Mouse (Mus musculus) spleen, adult 18-20 months (tissue): ENCODE data around the gene Dapk2.

Source experiments
- DNase-seq, 2 experiments: peaks; one replicate each; pipeline ENCODE4 v3.0.0; 2022; ENCODE audit warnings: mixed read lengths in 2 of 2

Gene Dapk2

DNA sequence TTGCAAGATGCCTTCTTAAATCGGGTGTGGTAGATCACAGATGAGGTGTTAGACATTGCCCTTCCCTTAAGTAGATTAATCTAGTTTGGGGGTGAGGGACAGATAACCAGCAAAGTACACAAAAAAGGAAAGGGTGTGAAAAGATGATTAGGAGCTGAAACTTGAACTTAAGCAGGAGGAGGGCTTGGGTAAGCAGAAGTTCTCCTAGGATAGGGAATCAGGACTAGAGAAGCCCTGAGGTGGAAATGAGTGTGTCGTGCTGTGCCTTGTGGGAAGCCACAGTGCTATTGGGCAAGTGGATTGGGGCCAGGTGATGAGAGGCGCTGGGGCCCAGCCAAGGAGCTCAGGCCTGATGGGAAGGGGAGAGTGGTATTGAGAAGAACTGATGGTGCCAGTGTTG, 36.0 kb downstream of the Dapk2 start:
- DNase-seq, result no peak

DNA sequence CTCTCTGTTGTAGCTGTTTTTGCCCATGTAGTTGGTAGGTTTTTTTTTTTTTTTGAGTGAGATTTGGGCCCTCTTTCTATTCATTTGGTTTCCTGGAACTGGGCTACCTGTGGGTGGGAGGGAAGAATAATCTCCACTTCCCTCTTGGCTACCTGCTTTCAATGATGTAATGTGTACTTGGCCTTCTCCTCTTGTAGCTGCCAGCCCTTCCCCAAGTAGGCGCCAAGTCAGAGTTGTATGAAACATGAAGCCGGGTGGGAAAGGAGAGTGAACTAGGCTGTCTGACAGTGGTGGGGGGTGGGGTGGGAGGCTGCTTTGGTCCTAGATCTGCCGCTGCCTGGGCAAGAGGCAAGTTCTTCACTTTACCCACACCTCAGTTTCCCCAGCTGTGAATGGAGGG, 38.5 kb downstream of the Dapk2 start:
- DNase-seq, result no peak

- no peak for DNase-seq
Measured at GRCm38 (mm10) chr9:66198533-66198932, 40.5 kb downstream of the Dapk2 start.

DNA sequence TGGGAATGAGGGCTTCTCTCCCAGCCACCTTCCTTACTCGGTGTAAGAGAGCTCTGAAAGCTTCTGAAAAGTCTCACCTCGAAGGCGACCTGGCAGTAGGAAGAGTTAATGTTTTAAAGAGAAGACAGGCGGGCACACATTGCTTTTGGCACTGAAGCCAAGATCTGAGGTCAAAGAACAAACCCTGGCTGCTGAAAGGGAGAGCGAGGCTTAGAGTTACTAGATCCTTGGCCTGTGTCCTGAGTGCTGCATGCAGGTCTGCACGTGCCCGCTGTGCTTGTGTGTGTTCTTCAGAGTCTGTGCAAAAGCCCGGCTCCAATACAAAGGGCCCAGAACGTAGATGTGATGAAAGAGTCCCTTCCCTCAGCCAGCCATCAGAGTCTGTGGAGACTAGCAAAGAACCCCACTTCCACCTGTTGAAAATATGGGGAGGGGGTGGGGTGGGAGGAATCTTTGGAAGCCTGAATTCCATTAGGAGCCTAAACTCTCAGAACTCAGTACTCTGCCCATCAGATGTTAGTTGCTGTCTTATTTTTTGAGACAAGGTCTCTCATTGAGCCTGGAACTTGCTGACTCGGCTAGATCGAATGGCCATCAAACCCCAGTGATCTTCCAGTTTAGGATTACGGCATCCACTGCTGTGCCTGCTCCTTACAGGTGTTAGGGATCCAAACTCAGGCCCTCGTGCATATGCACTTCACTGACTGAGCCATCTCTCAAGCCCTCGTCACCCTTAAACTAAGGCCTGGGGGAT, 41.8 kb downstream of the Dapk2 start:
- no peak for DNase-seq

DNA sequence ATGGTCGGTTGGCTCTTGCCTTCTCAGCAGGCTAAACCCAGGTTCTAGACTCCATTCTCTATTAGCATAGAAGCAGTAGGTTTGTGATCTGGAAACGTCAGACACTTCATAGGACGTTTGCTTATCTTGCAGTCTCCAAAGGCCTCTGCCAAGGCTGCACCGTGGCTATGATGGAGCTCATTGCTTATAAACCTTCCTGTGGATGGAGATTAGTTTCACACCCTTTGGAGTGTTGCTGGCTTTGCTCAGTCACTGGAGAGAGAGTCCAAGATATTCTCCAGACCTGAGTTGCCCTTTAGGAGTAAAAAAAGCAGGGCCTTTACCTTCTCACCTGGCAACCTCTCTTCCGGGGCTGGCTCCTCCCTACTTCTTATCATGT, 42.4 kb downstream of the Dapk2 start:
- DNase-seq, result no peak

DNA sequence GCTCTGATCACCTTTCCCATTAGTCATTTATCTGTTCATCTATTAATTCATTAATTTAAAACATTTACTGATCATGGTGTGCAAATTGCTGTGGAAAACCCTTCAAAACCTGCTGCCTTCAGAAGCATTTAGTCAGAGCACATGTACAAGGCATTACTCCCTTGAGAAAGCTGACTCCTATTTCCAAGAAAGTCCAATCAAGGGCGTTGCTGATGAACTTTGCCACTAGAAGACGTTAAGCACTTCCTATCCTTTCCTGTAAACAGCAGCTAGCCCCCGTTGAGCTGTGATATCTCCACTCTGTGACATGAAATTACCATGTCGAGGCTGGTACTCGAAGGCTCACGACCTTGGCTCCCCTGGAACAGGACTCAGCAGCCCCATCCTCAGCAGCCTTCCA, 43.6 kb downstream of the Dapk2 start:
- DNase-seq, result no peak

DNA sequence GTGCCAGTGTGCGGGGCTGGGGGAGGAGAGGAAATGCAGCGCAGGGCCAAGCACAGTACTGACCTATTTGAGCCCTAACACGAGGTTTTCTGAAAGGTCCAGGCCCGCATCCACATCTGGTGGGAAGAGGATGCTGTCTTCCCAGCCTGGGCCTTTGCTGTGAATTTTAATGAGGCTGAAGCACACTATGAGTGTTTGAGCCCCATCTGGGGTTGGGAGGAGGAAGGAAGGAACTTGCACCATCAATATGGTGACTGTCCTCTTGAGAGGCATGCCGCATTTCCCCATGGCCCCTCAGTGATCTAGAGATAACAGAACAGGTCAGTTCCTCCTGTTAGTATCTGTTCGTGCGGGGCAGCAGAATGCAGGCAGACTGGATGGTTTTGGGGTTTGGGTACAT, 44.4 kb downstream of the Dapk2 start:
- DNase-seq, result no peak

DNA sequence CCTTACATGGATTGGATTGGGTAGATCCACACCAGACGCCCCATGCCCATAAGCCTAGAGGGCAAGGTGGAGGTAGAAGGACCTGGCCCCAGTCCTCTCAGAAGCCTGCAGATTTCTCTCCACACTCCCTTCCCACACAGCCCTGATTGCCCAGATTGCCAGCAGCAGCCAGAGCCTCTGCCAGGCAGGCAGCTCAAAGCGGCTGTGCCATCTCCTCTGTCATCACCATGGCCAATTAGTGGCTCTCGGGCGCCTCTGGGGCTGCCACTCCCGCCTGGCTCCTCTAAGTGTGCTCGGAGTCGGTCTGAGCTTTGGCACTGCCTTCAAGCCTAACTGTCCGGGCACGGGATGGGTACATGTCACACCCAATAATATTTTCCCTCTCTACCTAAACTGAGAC, 47.7 kb downstream of the Dapk2 start:
- DNase-seq, result no peak

DNA sequence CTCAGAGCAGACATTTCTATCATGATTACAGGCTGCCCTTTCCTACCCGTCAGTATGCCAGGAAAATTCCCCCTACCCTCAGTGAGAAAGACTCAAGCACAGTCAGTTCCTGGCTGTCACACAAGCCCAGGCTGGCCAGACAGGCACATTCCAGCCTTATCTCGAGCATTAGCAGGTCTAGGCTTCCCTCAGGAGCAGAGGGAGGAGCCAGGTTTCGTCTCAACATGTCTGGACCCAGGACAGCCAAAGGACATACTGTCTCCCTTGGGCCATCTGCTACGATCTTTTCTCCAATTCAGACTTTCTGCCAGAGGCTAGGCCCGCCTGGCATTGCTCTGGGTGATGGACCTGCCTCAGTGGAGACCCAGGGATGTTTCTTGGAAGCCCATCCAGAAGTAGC, 48.8 kb downstream of the Dapk2 start:
- no peak for DNase-seq

GRCm38 (mm10) chr9:66211420-66211819, 53.4 kb downstream of the Dapk2 start:
- DNase-seq, result no peak

DNA sequence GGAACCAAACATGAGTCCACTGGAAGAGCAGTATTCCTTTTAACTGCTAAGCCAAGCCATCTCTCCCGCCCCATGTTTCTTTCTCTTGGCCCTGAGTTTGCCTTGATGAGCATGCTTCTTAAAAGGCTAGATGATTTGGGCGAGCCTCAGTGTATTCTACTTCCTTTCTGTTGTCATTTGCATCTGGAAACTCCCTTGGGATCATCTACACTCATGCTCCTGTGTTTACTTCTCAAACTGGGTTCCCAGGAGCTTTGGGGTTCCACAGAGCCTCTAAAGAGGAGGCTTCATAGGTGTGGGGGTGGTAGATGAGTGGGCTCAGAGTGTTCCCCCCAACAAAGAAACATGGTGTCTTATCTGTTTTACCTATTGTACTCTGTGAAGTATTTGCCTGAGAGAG, 54.1 kb downstream of the Dapk2 start:
- peak in 1 of 2 experiments; percentile 13 for DNase-seq

DNA sequence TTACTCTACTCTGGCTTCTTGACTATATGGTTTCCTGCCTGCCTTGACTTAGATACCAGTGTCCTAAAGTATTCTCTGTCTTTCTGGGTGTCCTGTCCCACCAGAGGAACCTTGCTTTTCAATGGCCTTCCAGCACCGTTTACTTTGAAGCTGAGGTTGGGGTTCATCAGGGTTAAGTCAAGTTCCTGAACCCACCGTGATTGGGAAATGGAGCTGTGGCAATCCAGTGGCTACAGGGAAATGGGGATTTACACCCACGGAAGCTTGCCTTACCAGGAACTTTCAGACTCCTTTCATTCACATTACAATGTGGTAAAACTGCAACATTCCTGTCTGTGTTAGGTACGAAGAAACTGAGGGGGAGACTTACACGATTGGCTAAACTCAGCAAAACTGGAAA, 54.8 kb downstream of the Dapk2 start:
- no peak for DNase-seq

GRCm38 (mm10) chr9:66213386-66214032, 55.5 kb downstream of the Dapk2 start:
- DNase-seq, result peak in 1 of 2 experiments; percentile 19

DNA sequence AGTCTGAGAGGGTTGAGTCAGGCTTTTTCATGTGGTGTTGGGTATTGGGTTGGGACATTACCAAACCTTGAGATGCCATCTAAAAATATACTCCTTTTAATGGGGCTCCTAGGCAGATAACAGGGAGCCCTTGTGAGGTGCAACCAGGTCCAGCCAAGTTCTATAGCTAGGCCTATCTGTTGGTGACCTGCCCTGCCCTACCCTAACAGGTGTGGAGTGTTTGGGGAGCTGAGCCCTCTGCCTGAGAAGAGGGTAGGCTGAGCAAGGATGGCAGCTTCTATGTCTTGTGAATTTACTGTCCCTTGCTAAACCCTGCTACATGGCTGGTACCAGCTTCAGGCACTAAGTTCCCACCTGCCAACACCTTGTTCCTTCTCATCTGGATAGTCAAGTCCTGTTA, 57.5 kb downstream of the Dapk2 start:
- DNase-seq, result no peak

DNA sequence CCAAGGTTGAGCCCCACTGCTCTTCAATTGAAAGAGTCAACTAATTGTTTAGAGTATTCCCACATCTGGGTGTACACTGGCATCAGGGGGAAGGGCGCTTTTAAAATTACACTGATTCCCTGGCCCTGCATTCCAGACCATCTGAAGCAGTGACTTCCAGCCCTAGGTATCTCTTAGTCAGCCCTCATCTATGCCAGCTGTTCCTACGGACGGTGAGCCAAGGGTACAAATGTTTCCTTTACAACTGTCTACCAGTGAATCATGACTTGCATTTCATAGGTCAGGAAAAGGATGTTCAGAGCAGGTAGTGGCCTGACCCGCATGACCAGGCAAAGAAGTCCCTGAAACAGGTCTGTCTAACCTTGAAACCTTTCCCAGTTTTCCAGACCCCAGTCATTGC, 59.9 kb downstream of the Dapk2 start:
- no peak for DNase-seq

DNA sequence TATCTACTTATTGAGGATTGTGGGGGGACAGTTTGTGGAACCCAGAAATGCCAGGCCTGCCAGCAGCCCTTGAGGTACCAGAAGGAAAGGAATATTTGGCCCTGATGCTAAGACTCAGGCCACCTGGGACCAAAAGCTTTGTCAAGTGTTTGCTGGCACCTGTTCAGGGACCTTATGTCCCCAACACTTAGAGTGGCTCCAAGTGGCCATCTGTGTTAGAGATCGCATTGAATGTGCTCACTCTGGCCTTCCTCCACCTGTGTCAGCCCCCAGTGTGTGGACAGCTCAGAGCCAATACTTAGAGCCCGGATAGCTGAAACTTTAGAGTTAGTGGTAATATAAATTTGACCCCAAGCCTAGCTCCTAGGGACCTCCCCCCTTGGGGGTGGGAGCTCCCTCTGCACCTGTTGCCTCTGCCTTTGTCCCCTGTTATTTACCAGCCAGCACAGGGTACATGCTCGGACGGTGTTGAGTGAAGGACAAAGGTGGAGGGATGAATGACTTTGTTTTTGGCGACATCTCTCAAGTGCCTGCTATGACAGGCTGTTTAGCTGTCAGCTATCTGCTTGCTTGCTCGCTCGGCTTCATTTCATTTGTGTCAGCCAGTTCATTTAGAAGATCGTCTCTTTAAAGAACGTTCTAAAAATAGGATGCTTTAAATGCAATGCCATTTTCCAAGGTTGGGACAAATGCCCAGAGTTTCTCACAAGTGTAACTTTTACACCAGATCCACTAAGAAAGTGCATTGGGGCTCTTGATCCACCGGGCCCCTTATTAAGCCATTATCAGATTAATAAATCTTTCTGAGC, 61.1 kb downstream of the Dapk2 start:
- no peak for DNase-seq

GRCm38 (mm10) chr9:66223872-66224271, 65.8 kb downstream of the Dapk2 start:
- DNase-seq, result no peak

- no peak for DNase-seq
Measured at GRCm38 (mm10) chr9:66225737-66226485, 67.9 kb downstream of the Dapk2 start.

GRCm38 (mm10) chr9:66228456-66229151, 70.6 kb downstream of the Dapk2 start:
- DNase-seq, result no peak

GRCm38 (mm10) chr9:66231820-66232479, 73.9 kb downstream of the Dapk2 start:
- DNase-seq, result no peak

- no peak for DNase-seq
Measured at GRCm38 (mm10) chr9:66236615-66237014, 78.6 kb downstream of the Dapk2 start.

DNA sequence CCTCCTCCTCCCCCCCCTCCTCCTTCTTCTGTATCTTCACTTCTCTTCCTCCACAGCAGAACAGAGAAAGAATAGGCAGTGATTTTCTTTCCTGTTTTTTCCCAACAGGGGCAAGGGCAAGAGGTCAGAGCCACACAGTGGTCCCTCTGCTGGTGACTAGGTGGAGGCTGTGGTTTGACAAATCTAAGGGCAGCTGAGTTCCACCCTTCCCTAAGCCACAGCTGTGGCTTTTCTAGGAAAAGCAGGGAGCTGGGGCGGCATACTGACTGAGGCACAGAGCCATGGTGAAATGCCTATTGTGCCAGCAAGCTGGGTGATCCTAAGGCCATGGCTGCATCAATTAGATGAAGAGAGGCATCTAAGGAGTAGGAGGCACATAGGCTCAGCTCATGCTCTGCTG, 79.7 kb downstream of the Dapk2 start:
- DNase-seq, result no peak
